Mouse (Mus musculus) limb, embryonic 15.5 days (tissue): Measurements from ENCODE around the gene Usp9x. TPM values are rescaled to one million over a fixed set of nuclear protein-coding genes. Genes with fewer than 3 reads are reported as not detected.

Experiments
- ATAC-seq: fragments of 200-750 bp; cut with Nextera tagmentation; 2 replicates; pipeline ENCODE4 v1.8.0; 2017; ENCODE audit warnings: low read depth, moderate TSS enrichment; ENCODE audit not compliant: insufficient number of reproducible peaks, low FRiP score, low TSS enrichment
- H3K27ac ChIP-seq: fragments of 300-500 bp; sonication (generic); 2 replicates; pipeline ENCODE4 v1.5.1; 2015; ENCODE audit warnings: moderate library complexity, mild to moderate bottlenecking, inconsistent platforms
- H3K27me3 ChIP-seq: fragments of 300-500 bp; sonication (generic); 2 replicates; pipeline ENCODE4 v1.6.1; 2015; ENCODE audit warnings: inconsistent platforms
- H3K36me3 ChIP-seq: fragments of 300-500 bp; sonication (generic); 2 replicates; pipeline ENCODE4 v1.6.1; 2015; ENCODE audit warnings: inconsistent platforms
- H3K4me1 ChIP-seq: fragments of 300-500 bp; sonication (generic); 2 replicates; pipeline ENCODE4 v1.6.1; 2015; ENCODE audit warnings: inconsistent platforms
- H3K4me2 ChIP-seq: fragments of 300-500 bp; sonication (generic); 2 replicates; pipeline ENCODE4 v1.6.1; 2015; ENCODE audit warnings: mild to moderate bottlenecking, inconsistent platforms
- H3K4me3 ChIP-seq: fragments of 300-500 bp; sonication (generic); 2 replicates; pipeline ENCODE4 v1.5.1; 2015; ENCODE audit warnings: mild to moderate bottlenecking, inconsistent platforms
- H3K9ac ChIP-seq: fragments of 300-500 bp; sonication (generic); 2 replicates; pipeline ENCODE4 v1.6.1; 2015; ENCODE audit warnings: inconsistent platforms
- H3K9me3 ChIP-seq: fragments of 300-500 bp; sonication (generic); 2 replicates; pipeline ENCODE4 v1.6.1; 2016; ENCODE audit warnings: inconsistent platforms
- WGBS: fragments of 180-500 bp; shearing (Covaris S2); methylation state at CpG from one replicate; pipeline ENCODE4 v1.1.7; 2015; 5-methylcytosine and 5-hydroxymethylcytosine counted together
- polyA plus RNA-seq: library from polyadenylated mRNA; unstranded; fragments of >200 nt; fragmentation: Nextera tagmentation; extraction: Ambion mirVana; gene quantifications from 2 replicates; pipeline ENCODE4 v1.2.1, GENCODE M21; 2015

The Usp9x gene
- polyA plus RNA-seq, 1 experiment from 2014 or later, result 28.0 TPM

DNA sequence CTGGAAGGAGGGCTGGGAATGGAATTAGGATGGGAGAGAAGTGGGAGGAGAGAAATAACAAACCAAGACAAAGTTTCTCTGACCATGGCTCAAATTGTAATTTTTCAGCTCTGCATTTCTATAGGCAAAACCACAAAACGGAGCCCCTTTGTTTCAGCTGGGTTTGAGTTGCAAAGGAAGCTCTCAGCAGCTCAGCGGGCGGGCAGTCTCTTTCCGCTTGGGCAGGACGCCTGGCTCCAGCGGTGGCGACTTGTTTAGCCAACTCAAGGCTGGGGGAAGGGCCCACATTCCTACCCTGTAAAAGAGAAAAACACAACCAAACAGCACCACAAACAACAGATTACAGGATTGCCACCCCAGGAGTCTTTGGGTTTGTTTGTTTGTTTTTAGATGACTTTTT is 135.2 kb downstream of the Usp9x start:
- no peak overlapping the region for H3K4me2 ChIP-seq
- H3K9me3 ChIP-seq, result no peaks in the 10 kb centered on the region
- ATAC-seq, result no peak
- 35% methylated on average over 7 of the region's 7 CpGs for WGBS
- no peaks in the 10 kb centered on the region for H3K36me3 ChIP-seq
- H3K4me1 ChIP-seq, result no peaks in the 10 kb centered on the region; the same call in 1 of the 2 replicates
- H3K27ac ChIP-seq, result no peak overlapping the region
- H3K27me3 ChIP-seq, result no peaks in the 10 kb centered on the region
- H3K9ac ChIP-seq, result no peak overlapping the region
- no peak overlapping the region for H3K4me3 ChIP-seq

DNA sequence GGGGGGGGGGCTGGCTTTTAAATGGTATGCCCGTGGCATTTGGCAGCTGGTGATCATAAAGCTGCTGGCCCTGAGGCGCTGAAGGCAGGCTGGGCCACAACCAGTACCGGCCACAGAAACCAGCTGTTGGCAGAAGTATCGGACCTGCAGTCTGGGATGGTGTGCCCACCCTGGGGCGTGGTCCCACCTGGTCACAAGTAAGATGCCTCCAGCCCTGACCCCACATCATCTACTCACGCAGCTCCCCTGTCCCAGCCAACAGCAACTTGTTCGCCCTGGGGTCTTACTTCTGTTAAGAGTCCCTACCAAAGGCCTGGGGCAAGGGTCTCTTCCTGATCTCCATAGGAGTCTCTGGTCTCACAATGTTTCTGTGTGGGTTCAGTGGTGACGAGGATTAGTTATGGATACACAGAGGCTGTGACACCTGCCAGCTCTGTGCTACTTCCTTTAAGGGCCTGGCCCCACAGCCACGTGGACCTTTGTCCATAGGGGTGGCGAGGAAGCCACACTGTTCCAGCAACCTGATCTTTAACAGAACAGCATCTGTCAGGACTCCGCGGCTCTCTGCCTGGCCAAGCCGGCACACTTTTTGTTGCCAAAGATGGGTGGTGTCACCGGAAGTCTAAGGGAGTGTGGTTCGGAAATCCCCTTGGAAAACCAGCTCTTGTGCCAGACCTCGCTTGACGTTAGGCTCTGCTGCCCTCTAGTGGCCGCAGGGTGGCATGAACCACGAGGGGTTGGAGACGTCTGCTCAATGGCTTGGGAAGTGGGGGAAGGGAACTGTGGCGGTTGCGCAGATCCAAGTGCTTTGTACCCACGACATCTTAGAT is 136.4 kb downstream of the Usp9x start:
- H3K27ac ChIP-seq, result no peak overlapping the region

DNA sequence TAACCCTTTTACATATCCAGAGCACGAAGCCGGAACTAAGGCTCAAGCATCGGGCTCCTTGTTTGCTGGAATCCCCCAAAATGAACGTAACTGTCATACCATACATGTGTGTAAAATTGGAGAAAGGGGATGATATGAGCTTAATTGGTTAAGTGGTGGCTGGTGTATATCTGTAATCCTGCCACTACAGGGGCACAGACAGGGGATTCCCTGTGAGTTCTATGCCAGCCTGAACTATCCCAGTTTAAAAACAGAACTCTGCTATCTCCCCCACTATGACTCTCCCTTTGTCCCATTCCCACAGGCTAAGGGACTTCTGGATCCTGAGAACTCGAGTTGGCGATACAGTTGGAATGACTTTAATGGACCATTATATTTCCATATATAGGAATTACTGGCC is 137.1 kb downstream of the Usp9x start:
- Histone ChIP-seq H3K9ac (0 out of 2 replicates have a peak overlapping the region, but pooled peaks have one; percentile 31), H3K4me3 (peak overlapping the region; percentile 34), H3K9me3 (no peaks in the 10 kb centered on the region), H3K27ac (no peak overlapping the region), H3K27me3 (no peaks in the 10 kb centered on the region), H3K4me1 (no peaks in the 10 kb centered on the region; the same call in 1 of the 2 replicates), H3K36me3 (no peaks in the 10 kb centered on the region), H3K4me2 (peak overlapping the region; percentile 33)
- WGBS, result 26% methylated on average over 6 of the region's 6 CpGs
- no peak for ATAC-seq

More for the DNA sequence above, 136.4 kb downstream of the Usp9x start:
- H3K9me3 ChIP-seq, result no peaks in the 10 kb centered on the region
- no peaks in the 10 kb centered on the region for H3K27me3 ChIP-seq
- WGBS, result 22% methylated on average over 23 of the region's 23 CpGs
- H3K4me1 ChIP-seq, result no peaks in the 10 kb centered on the region; the same call in 1 of the 2 replicates
- H3K36me3 ChIP-seq, result no peaks in the 10 kb centered on the region
- H3K4me3 ChIP-seq, result peak overlapping the region; percentile 34
- ATAC-seq, result peak; percentile 86
- H3K4me2 ChIP-seq, result peak overlapping the region; percentile 33
- H3K9ac ChIP-seq, result 0 out of 2 replicates have a peak overlapping the region, but pooled peaks have one; percentile 31

DNA sequence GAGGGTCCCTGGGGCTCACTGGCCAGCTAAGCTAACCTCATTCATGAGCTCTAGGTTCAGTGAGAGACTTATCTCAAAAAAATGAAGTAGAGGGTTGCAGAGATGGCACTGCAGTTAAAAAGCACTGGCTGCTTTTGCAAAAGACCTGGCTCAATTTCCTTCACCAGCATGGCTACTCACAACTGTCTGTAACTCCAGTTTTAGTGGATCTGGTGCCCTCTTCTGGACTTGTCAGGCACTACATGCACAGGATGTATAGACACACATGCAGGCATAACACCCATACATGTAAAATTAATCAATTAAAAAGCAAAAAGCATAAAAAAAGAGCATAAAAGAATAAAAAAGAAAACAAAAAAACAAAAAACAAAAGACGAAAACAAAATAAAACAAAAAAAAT is 143.0 kb downstream of the Usp9x start:
- 62% methylated on average over 1 of the region's 1 CpGs for WGBS
- no peak overlapping the region for H3K9ac ChIP-seq
- no peak for ATAC-seq

More for the DNA sequence above, 143.0 kb downstream of the Usp9x start:
- no peak overlapping the region for H3K27ac ChIP-seq
- no peaks in the 10 kb centered on the region for H3K36me3 ChIP-seq
- no peak overlapping the region for H3K4me2 ChIP-seq
- no peak overlapping the region for H3K4me3 ChIP-seq
- no peaks in the 10 kb centered on the region for H3K9me3 ChIP-seq
- no peaks in the 10 kb centered on the region for H3K4me1 ChIP-seq
- H3K27me3 ChIP-seq, result no peaks in the 10 kb centered on the region

Other genes with a start within 250 kb of the Usp9x start
- 107 and 121 TPM in 2 replicates for gene Ddx3x, start 209.5 kb downstream of the Usp9x start, polyA plus RNA-seq